Mouse (Mus musculus) olfactory bulb, adult 2 months (tissue): ENCODE measurements at regions not wholly inside any gene's neighbourhood (a gene's known extent, or its start where the extent isn't known, plus 50 kb on each side); places are given as distances from the start of the nearest gene placed in this dataset.

ENCODE experiments used
- CTCF ChIP-seq: fragments of 200-500 bp; IDR thresholded peaks from 2 replicates; pipeline ENCODE4 v1.5.1; 2012; ENCODE audit warnings: low read depth, mild to moderate bottlenecking, low read length, moderate library complexity; ENCODE audit not compliant: insufficient read depth
- POLR2A ChIP-seq: fragments of 200-500 bp; IDR thresholded peaks from 2 replicates; pipeline ENCODE4 v1.6.1; 2012; ENCODE audit warnings: mild to moderate bottlenecking, low read depth, low read length, moderate library complexity; ENCODE audit not compliant: insufficient read depth

DNA sequence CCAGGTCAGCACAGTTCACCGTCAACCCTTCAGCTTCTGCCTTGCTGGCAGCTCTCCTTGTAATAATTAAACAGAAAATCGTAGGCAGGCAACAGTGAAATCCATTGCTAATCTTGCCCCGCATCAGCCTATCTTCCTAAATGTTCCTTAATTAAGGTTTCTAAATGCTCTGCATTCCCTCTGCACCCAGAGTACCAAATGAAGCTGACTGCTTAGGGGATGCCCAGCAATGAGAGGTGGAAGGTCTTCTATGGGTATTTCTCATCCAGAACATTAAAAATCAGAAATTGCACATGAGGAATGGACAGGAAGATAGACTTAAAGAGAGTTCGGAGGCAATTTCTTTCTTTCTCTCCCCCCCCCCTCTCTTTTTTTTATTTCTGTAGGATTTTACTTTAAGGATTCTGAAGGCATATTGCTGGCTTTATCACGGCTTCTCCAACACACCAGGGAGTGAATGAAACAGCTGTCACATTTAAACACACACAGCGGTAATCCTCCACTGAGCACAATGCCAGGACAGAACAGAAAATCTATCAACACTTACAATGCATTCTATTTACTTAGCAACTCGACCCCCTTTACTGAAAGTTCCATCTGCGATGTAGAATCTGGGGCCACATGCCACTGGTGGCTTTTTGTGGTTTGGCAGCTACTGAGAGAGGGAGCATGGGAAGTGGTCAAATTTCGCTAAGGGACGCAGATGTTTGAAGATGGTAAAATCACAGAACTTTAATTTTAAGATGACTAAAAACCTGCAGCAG is 584.2 kb upstream of the Kirrel3 start:
- no peak for TF ChIP-seq POLR2A
- no peak for TF ChIP-seq CTCF
